Mouse (Mus musculus) telencephalon, adult 2 months (tissue): ENCODE measurements around the gene Zfp787.
"Not testable (repeated sequence)": the region's sequence is repeated elsewhere in the genome, so short reads cannot be mapped to it uniquely, and the experiment has no call there.

ENCODE experiments used
- DNase-seq: peaks from one replicate; pipeline ENCODE4 v3.0.0-alpha.2; 2011; ENCODE audit warnings: low read depth, low spot score

Gene Zfp787

GRCm38 (mm10) chr7:6155901-6156411 is at the start of gene Zfp787:
TSS of gene Zfp787 (minus strand) at chr7:6155997.
- DNase-seq, result peak; percentile 97

- DNase-seq, result no peak
These were observed 48.4 kb upstream of the Zfp787 start for GRCm38 (mm10) chr7:6204200-6204599.

- DNase-seq, result no peak
These were observed 41.0 kb upstream of the Zfp787 start, which contains the start of gene Galp for GRCm38 (mm10) chr7:6196790-6197189. TSS of gene Galp (plus strand) at chr7:6197090.

- DNase-seq, result no peak
These were observed 40.0 kb upstream of the Zfp787 start for GRCm38 (mm10) chr7:6195777-6196176.

- DNase-seq, result no peak
These were observed 38.3 kb upstream of the Zfp787 start for GRCm38 (mm10) chr7:6194129-6194528.

GRCm38 (mm10) chr7:6191376-6191775 is 35.6 kb upstream of the Zfp787 start:
- peak; percentile 55 for DNase-seq

GRCm38 (mm10) chr7:6189542-6189941 is 33.7 kb upstream of the Zfp787 start:
- DNase-seq, result no peak

- DNase-seq, result no peak
These were observed 31.0 kb upstream of the Zfp787 start for GRCm38 (mm10) chr7:6186756-6187155.

- no peak for DNase-seq
These were observed 30.4 kb upstream of the Zfp787 start for GRCm38 (mm10) chr7:6186176-6186575.

GRCm38 (mm10) chr7:6185391-6185790 is 29.6 kb upstream of the Zfp787 start:
- no peak for DNase-seq

- DNase-seq, result no peak
These were observed 28.7 kb upstream of the Zfp787 start for GRCm38 (mm10) chr7:6184521-6184920.

- DNase-seq, result no peak
These were observed 28.0 kb upstream of the Zfp787 start for GRCm38 (mm10) chr7:6183802-6184201.

GRCm38 (mm10) chr7:6182882-6183281 is 27.1 kb upstream of the Zfp787 start:
- no peak for DNase-seq

GRCm38 (mm10) chr7:6179013-6179412 is 23.2 kb upstream of the Zfp787 start:
- DNase-seq, result no peak

- not testable (repeated sequence) for DNase-seq
These were observed 18.7 kb upstream of the Zfp787 start for GRCm38 (mm10) chr7:6174365-6174987.

- no peak for DNase-seq
These were observed 18.1 kb upstream of the Zfp787 start for GRCm38 (mm10) chr7:6173872-6174271.

GRCm38 (mm10) chr7:6172674-6173244 is 17.0 kb upstream of the Zfp787 start:
- no peak for DNase-seq

- peak; percentile 100 for DNase-seq
These were observed 16.3 kb upstream of the Zfp787 start, which contains the start of gene Zfp444 for GRCm38 (mm10) chr7:6172006-6172649. TSS of gene Zfp444 (plus strand) at chr7:6172226.

- DNase-seq, result no peak
These were observed 15.7 kb upstream of the Zfp787 start for GRCm38 (mm10) chr7:6171444-6172005.

- DNase-seq, result no peak
These were observed 15.1 kb upstream of the Zfp787 start for GRCm38 (mm10) chr7:6170871-6171270.

GRCm38 (mm10) chr7:6170391-6170790 is 14.6 kb upstream of the Zfp787 start:
- no peak for DNase-seq

- DNase-seq, result no peak
These were observed 13.6 kb upstream of the Zfp787 start for GRCm38 (mm10) chr7:6169403-6169802.
